Mouse (Mus musculus) kidney, postnatal 14 days (tissue): ENCODE measurements at regions not wholly inside any gene's neighbourhood (a gene's known extent, or its start where the extent isn't known, plus 50 kb on each side); places are given as distances from the start of the nearest gene placed in this dataset.
"Not testable (repeated sequence)": the region's sequence is repeated elsewhere in the genome, so short reads cannot be mapped to it uniquely, and the experiment has no call there.

Experiments used
- DNase-seq: peaks from one replicate; pipeline ENCODE4 v3.0.0; 2022; ENCODE audit warnings: mixed read lengths

DNA sequence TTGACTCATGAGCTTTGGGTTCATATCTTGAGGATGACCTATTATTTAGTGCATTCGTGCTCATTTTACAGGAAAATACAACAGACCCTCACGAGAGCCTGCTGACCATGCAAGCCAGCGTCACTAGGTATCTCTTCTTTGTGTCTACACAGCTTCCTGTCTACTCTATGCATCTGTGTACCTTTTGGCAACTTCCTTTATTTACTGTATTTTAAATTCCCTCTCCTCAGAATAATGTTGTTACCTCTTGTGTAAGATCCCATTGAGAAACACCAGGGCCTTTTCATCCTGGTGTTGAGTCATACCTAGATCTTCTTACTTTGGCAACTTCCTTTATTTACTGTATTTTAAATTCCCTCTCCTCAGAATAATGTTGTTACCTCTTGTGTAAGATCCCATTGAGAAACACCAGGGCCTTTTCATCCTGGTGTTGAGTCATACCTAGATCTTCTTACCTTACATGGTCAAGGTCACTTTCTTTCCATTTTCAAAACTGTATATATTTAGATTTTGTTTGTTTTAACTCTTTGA lies 639.1 kb upstream of the Rorb start:
- not testable (repeated sequence) for DNase-seq

DNA sequence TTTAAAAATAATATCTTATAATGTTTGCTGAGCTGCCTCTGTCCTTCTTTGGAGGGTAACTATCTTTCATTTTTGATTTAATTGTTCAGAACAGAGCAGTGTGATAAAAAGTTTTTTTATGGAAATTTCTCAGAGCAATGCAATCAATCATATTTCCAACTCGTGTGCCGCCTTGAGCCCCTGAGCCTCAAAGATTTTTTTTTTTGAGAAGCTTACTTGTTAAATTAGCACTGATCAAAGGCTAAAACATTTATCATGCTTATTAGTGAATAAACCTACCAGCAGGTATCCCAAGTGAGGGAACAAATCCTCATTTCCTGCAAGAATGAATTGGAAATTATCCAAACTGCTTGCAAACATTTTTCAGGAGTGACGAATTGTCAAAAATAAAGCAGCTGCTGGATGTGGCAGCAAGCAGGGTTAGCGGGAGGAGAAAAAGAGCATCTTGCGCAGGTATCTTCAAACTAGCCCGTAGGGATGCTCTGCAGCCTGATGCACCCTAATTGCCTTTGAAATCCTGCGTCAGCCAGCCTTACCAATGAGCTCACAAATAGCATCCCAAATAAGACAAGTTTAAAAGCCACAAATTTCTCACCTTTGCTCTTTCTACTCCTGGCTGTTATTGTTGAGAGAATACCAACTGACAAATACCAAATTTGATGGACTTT lies 637.0 kb upstream of the Rorb start:
- DNase-seq = no peak

DNA sequence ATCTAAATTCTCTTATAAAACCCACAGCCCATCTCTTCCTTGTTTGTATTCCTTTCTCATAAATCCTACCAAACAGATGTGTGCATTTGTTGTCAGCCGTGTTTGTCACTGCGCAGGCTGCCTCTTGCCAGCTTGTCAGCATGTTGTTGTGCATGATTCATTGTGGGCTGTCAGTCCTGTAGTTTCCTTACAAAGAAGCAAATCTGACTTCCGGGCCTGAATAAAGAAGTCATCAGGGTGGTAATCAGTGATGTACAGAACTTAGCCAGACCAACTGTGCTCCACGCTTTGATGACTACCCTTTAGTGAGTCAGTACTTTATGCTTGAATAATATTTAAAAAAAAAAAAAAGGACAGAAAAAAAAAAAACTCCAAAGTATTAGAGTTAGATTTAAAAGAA lies 608.9 kb upstream of the Rorb start:
- no peak for DNase-seq
